In genomic region chr6:115944638-115945037, GRCm38 (mm10) we compare ENCODE assay signal across 31 mouse cellular contexts. TPM values are rescaled to one million over a fixed set of nuclear protein-coding genes. Genes with fewer than 3 reads are reported as not detected.
"Had no signal": no experiment of that assay in that cellular context is flagged by ENCODE, and none has a peak within 500 bp of the region (broad histone marks: within the 10 kb centered on the region; RNA-seq: fewer than 3 reads in every experiment).

Gene H1foo (plus strand): TSS chr6:115944938.

- H3K4me2 ChIP-seq: limb, embryonic 12.5 days; limb, embryonic 15.5 days; liver, embryonic 11.5 days; lung, embryonic 15.5 days; midbrain, embryonic 12.5 days had no signal

- H3K4me3 ChIP-seq: limb, embryonic 12.5 days; limb, embryonic 15.5 days; lung, embryonic 15.5 days; midbrain, embryonic 12.5 days had no signal

- DNase-seq: kidney, adult 2 months; kidney, postnatal 25 days; layer of hippocampus, postnatal 36 days; left cerebral cortex, postnatal 4 days; liver, postnatal 0 days; lung, postnatal 14 days; lung, postnatal 4 days; thymus, adult 2 months; thymus, postnatal 14 days; thymus, postnatal 4 days had no signal

- H3K27me3 ChIP-seq: limb, embryonic 15.5 days; lung, embryonic 15.5 days; midbrain, embryonic 12.5 days had no signal

- ATAC-seq: liver, postnatal 0 days; midbrain, embryonic 16.5 days had no signal

- H3K9me3 ChIP-seq: limb, embryonic 12.5 days; limb, embryonic 15.5 days; lung, embryonic 15.5 days; midbrain, embryonic 12.5 days had no signal

- H3K36me3 ChIP-seq: limb, embryonic 12.5 days; limb, embryonic 15.5 days; lung, embryonic 15.5 days; midbrain, embryonic 12.5 days had no signal

- H3K27ac ChIP-seq: kidney, postnatal 0 days; limb, embryonic 12.5 days; limb, embryonic 15.5 days; liver, embryonic 14.5 days; lung, embryonic 15.5 days had no signal

- H3K9ac ChIP-seq: limb, embryonic 12.5 days; limb, embryonic 15.5 days; liver, embryonic 14.5 days; liver, postnatal 0 days; lung, embryonic 15.5 days; midbrain, embryonic 12.5 days had no signal

RNA-seq across cellular contexts. Expression of gene H1foo, which starts in this region (rescaled TPM):
- total RNA-seq: layer of hippocampus, adult 8-10 months; layer of hippocampus, postnatal 10 days; layer of hippocampus, postnatal 36 days; left cerebral cortex, adult 8-10 months; left cerebral cortex, postnatal 14 days; left cerebral cortex, postnatal 4 days; megakaryocyte, adult 5-6 weeks; monocyte, adult 5-6 weeks had no signal
- polyA plus RNA-seq: kidney, adult 2 months; kidney, embryonic 14.5 days; kidney, postnatal 0 days; large intestine, adult 2 months; limb, embryonic 12.5 days; limb, embryonic 15.5 days; liver, embryonic 11.5 days; liver, embryonic 14.5 days; liver, postnatal 0 days; lung, embryonic 15.5 days; midbrain, embryonic 12.5 days; midbrain, embryonic 16.5 days; neural tube, embryonic 11.5 days; neural tube, embryonic 14.5 days; small intestine, adult 2 months; spleen, adult 2 months; stomach, embryonic 16.5 days had no signal
